Mouse (Mus musculus): ENCODE measurements around the gene Zfp985.
"Not testable (repeated sequence)": the region's sequence is repeated elsewhere in the genome, so short reads cannot be mapped to it uniquely, and the experiment has no call there.

DNA sequence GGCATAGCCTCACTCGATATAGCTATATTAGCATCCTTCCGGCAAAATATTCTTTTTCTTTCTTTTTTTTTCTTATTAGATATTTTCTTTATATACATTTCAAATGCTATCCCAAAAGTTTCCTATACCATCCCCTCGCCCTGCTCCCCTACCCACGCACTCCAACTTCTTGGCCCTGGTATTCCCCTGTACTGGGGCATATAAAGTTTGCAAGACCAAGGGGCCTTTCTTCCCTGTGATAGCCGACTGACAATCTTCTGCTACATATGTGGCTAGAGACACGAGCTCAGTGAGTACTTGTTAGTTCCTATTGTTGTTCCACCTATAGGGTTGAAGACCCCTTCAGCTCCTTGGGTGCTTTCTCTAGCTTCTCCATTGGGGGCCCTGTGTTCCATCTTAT, 53.4 kb downstream of the Zfp985 start:
- TF ChIP-seq CTCF (conservative IDR thresholded peaks at IDR 0.05; ENCODE audit: low read length); POU5F1 (IDR thresholded peaks at IDR 0.05; ENCODE audit: borderline replicate concordance, low read length); NANOG (IDR thresholded peaks at IDR 0.05; ENCODE audit: borderline replicate concordance, low read length): not testable (repeated sequence)

All from E14TG2a.4 (cell line).